Mouse (Mus musculus) hindbrain, embryonic 10.5 days (tissue): ENCODE data around the gene Pbxip1. TPM values are rescaled to one million over a fixed set of nuclear protein-coding genes. Genes with fewer than 3 reads are reported as not detected.
A peak's percentile ranks its signal among the peaks of the same experiment; 100 is the strongest.

Source experiments
- DNase-seq: peaks from one replicate; pipeline ENCODE4 v3.0.0-alpha.2; 2017; ENCODE audit warnings: low spot score
- H3K27ac ChIP-seq: fragments of 300-500 bp; sonication (generic); 2 replicates; pipeline ENCODE4 v1.5.1; 2016; ENCODE audit warnings: mild to moderate bottlenecking, moderate library complexity
- H3K27me3 ChIP-seq: fragments of 300-500 bp; sonication (generic); 2 replicates; pipeline ENCODE4 v1.6.1; 2016; ENCODE audit warnings: mild to moderate bottlenecking; ENCODE audit not compliant: poor library complexity, insufficient read depth, severe bottlenecking
- H3K36me3 ChIP-seq: fragments of 300-500 bp; sonication (generic); 2 replicates; pipeline ENCODE4 v1.6.1; 2016; ENCODE audit warnings: mild to moderate bottlenecking, moderate library complexity
- H3K4me1 ChIP-seq: fragments of 300-500 bp; sonication (generic); replicated peaks from 2 replicates; pipeline ENCODE4 v1.6.1; 2016; ENCODE audit warnings: mild to moderate bottlenecking
- H3K4me3 ChIP-seq: fragments of 300-500 bp; sonication (generic); 2 replicates; pipeline ENCODE4 v1.5.1; 2016; ENCODE audit warnings: mild to moderate bottlenecking, moderate library complexity
- H3K9me3 ChIP-seq: fragments of 300-500 bp; sonication (generic); 2 replicates; pipeline ENCODE4 v1.6.1; 2016; ENCODE audit warnings: mild to moderate bottlenecking, moderate library complexity
- WGBS: fragments of 180-500 bp; shearing (Covaris S2); methylation state at CpG from one replicate; pipeline ENCODE4 v1.1.7; 2016; 5-methylcytosine and 5-hydroxymethylcytosine counted together
- polyA plus RNA-seq: library from polyadenylated mRNA; unstranded; fragments of >200 nt; fragmentation: Nextera tagmentation; extraction: Ambion mirVana; gene quantifications from 2 replicates; pipeline ENCODE4 v1.2.1, GENCODE M21; 2016

The Pbxip1 gene
- polyA plus RNA-seq, 1 experiment from 2014 or later: 21.6 TPM

DNA sequence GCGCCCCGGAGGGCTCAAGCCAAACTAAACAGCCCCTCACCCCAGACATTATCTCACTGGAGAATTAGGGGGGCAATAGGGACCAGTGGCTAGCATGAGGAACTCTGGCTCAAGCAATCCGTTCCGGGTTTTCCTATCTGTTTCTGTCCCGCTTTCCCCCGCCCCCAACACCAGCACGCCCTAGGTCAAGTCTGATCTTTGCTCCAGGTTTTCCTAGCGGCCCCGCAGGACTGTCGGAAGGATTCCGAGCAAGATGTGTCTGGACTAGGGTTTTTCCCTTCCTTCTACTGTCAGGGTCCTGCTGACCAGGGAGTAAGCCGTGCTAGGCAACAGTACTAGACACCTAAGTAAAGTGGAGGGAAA lies 41.6 kb upstream of the Pbxip1 start:
- under 1% methylated on average over 12 of the region's 12 CpGs for WGBS
- DNase-seq: peak; percentile 90
- peak overlapping the region; percentile 77 for H3K4me3 ChIP-seq
- peak overlapping the region; percentile 90 for H3K27ac ChIP-seq
- no peaks in the 10 kb centered on the region for H3K9me3 ChIP-seq
- peaks cover 41% of the 10 kb centered on the region for H3K27me3 ChIP-seq
- H3K4me1 ChIP-seq: peaks cover 71% of the 10 kb centered on the region
- 0 out of 2 replicates have a peak, but pooled peaks cover 3% of the 10 kb centered on the region for H3K36me3 ChIP-seq

DNA sequence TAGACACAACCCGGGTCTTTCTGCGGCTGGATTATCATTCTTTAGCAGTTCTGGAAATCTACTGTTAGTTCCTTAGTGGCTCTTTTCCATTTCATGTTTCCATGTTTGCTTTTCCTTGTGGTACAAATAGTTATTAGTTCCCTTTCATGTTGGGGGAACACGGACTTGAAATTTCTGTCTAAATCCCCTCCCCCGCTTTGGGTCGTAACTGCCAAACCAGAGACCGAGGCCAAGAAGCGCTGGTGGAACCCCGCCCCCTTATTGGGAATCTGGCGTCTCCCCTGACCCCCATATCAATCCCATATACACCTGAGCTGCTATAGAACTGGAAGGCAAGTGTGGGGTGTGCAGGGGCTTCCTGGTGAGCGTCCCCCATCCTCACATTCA lies 41.1 kb upstream of the Pbxip1 start:
- H3K27me3 ChIP-seq: peaks cover 36% of the 10 kb centered on the region
- H3K36me3 ChIP-seq: 0 out of 2 replicates have a peak, but pooled peaks cover 7% of the 10 kb centered on the region
- WGBS: 2% methylated on average over 10 of the region's 10 CpGs
- peak overlapping the region; percentile 77 for H3K4me3 ChIP-seq
- H3K9me3 ChIP-seq: no peaks in the 10 kb centered on the region
- H3K4me1 ChIP-seq: peaks cover 66% of the 10 kb centered on the region
- no peak for DNase-seq
- peak overlapping the region; percentile 90 for H3K27ac ChIP-seq

DNA sequence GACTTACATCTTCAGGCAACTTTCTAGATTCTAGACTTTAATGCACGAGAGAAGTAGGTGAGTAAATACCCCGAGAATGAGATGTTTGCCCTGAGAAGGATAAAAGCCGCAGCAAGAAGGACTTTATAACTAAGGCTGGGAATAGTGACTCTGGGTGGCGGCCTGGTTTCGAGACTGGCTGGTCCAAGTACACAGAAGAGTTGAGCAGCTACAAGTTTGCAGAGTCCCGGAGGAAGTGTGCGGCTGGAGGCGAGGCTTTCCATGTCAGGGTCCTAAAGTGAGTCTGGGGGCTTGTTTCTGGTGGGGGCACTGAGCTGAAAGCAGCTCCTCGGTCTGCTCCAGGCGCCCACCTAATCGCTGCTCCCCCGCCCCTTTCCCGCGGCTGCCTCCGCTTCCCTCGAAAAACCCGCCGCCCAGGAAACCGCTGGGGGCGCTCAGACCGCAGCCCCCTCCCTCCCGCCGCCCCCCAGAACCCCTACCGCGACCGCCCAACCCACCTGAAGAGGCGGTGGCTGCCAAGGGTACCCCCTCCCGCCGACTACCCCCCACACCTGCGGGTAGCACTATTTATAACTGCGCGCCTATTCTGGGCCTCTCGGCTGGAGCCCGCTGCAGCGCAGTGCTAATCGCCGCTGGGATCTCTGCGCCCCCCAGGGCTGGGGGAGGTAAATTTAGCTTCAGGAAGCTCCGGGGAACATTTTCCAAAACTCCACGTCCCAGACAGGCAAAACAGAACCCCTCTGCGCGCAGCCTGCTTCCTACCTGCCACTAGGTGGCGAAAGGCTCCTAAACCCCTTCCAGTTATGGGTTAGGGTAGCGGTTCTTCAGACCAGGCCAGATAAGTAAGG lies 40.5 kb upstream of the Pbxip1 start:
- no peaks in the 10 kb centered on the region for H3K9me3 ChIP-seq
- H3K4me3 ChIP-seq: peak overlapping the region; percentile 77
- peak; percentile 78 for DNase-seq
- H3K36me3 ChIP-seq: peaks cover 10% of the 10 kb centered on the region; the same call in 1 of the 2 replicates
- peaks cover 59% of the 10 kb centered on the region for H3K4me1 ChIP-seq
- peak overlapping the region; percentile 82 for H3K27ac ChIP-seq
- H3K27me3 ChIP-seq: peaks cover 30% of the 10 kb centered on the region
- under 1% methylated on average over 44 of the region's 44 CpGs for WGBS

- WGBS: 2% methylated on average over 4 of the region's 4 CpGs
- no peaks in the 10 kb centered on the region for H3K9me3 ChIP-seq
- H3K36me3 ChIP-seq: peaks cover 16% of the 10 kb centered on the region; the same call in 1 of the 2 replicates
- H3K4me3 ChIP-seq: peak overlapping the region; percentile 77
- H3K27me3 ChIP-seq: peaks cover 25% of the 10 kb centered on the region
- peak overlapping the region; percentile 82 for H3K27ac ChIP-seq
- DNase-seq: no peak
- H3K4me1 ChIP-seq: peaks cover 53% of the 10 kb centered on the region
Observed at GRCm38 (mm10) chr3:89396654-89397005, 39.9 kb upstream of the Pbxip1 start.

- Histone ChIP-seq H3K27me3 (no peaks in the 10 kb centered on the region), H3K4me1 (peaks cover 6% of the 10 kb centered on the region), H3K4me3 (no peak overlapping the region), H3K27ac (no peak overlapping the region), H3K36me3 (peaks cover 56% of the 10 kb centered on the region), H3K9me3 (no peaks in the 10 kb centered on the region)
- no peak for DNase-seq
- 91% methylated on average over 7 of the region's 7 CpGs for whole genome bisulfite sequencing
Observed at GRCm38 (mm10) chr3:89401329-89401728, 35.2 kb upstream of the Pbxip1 start.

DNA sequence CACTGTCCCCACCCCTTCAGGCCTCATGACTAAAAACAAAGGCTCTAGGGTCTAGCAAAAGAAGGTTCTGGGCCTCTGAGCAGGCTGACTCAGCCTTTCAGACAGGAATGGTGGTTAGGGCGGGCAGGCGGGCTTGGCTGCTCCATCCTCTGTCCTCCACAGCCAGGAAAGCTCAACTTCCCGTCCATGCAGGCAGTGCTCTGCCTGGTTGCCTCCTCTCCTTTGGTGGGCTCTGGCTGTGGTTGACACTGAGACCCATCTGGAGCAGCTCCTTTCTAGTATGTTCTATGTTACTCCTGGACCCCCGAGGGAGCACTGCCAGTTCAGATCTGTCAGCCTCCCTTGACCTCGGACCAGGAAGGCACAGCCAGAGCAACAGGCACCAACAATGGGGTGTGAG lies 33.8 kb upstream of the Pbxip1 start, which contains the start of gene Lenep:
Lenep (minus strand) TSS at position 101 of the 400 bp plus-strand sequence.
- Histone ChIP-seq H3K9me3 (no peaks in the 10 kb centered on the region), H3K27me3 (no peaks in the 10 kb centered on the region), H3K27ac (no peak within 1 kb of the TSS), H3K4me1 (no peaks in the 10 kb centered on the region), H3K4me3 (no peak within 1 kb of the TSS), H3K36me3 (peaks cover 66% of the 10 kb centered on the region)
- WGBS: 68% methylated on average over 5 of the region's 5 CpGs
- no peak for DNase-seq

DNA sequence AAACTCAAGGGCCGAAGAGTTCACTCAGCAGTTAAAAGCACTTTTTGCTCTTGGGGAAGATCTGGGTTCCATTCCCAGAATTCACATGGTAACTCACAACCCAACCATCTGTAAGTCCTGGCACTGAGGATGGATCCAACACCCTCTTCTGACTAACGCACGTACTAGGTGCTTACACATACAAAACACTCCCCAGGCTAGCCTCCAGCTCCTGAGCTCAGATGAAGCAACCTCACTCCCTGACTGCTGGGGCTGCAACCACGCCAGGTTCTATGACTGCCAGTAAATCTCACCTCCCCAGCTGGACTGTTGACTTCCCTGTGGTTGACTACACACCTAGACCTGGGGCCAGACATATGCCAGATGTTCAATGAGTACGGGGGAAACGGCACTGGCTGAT lies 29.6 kb upstream of the Pbxip1 start:
- no peak for DNase-seq
- WGBS: 92% methylated on average over 6 of the region's 6 CpGs
- Histone ChIP-seq H3K9me3 (no peaks in the 10 kb centered on the region), H3K27me3 (no peaks in the 10 kb centered on the region), H3K4me1 (peaks cover 17% of the 10 kb centered on the region), H3K4me3 (no peak overlapping the region), H3K27ac (no peak overlapping the region), H3K36me3 (peaks cover 63% of the 10 kb centered on the region)

- no peak for DNase-seq
- Histone ChIP-seq H3K4me3 (no peak overlapping the region), H3K27ac (no peak overlapping the region), H3K9me3 (no peaks in the 10 kb centered on the region), H3K36me3 (peaks cover 55% of the 10 kb centered on the region), H3K4me1 (peaks cover 21% of the 10 kb centered on the region), H3K27me3 (no peaks in the 10 kb centered on the region)
- 58% methylated on average over 16 of the region's 16 CpGs for WGBS
Observed at GRCm38 (mm10) chr3:89408448-89408847, 28.1 kb upstream of the Pbxip1 start.

DNA sequence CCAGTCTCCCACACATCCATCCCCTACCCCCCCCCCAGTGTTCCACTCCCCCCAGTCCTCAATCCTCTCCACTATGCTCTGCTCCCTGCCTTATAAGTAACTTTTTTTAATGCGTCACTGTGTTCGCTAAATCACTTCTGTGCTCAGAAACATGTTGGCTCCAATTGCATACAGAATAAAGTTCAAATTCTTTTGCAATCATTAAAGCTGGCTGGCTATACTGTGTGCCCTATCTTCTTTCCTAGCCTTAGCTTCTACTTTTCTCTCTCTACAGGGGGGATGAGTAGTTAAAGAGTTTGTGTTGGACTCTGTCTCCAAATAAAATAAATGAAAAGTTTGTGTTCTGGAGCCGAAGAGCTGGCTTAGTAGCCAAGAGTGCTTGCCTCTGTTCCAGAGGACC lies 26.8 kb upstream of the Pbxip1 start:
- WGBS: 90% methylated on average over 3 of the region's 3 CpGs
- Histone ChIP-seq H3K4me1 (peaks cover 21% of the 10 kb centered on the region), H3K9me3 (no peaks in the 10 kb centered on the region), H3K4me3 (no peak overlapping the region), H3K27ac (no peak overlapping the region), H3K36me3 (peaks cover 57% of the 10 kb centered on the region), H3K27me3 (no peaks in the 10 kb centered on the region)
- DNase-seq: no peak

DNA sequence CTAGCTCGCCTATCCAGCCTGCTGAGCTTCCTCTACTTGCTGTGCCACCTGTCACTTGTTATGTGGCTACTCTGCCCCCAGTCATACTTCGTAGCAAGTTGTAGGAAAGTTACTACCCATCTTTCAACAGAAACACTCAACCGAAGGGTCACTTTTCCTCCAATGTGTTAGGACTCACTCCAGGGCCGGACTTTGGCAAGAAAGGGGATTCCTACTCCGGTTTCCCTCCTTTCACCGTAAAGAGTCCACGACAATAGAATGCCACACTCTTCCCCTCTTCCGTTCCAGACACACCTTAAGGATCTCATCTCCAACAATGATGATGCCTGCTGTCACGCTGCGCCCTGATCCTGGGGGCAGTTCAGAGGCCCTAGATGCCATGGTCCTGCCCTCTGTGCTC lies 25.6 kb upstream of the Pbxip1 start:
- Histone ChIP-seq H3K9me3 (no peaks in the 10 kb centered on the region), H3K4me1 (peaks cover 21% of the 10 kb centered on the region), H3K27ac (peak overlapping the region; percentile 83), H3K27me3 (no peaks in the 10 kb centered on the region), H3K4me3 (peak overlapping the region; percentile 66), H3K36me3 (peaks cover 57% of the 10 kb centered on the region)
- no peak for DNase-seq
- WGBS: 81% methylated on average over 10 of the region's 10 CpGs

DNA sequence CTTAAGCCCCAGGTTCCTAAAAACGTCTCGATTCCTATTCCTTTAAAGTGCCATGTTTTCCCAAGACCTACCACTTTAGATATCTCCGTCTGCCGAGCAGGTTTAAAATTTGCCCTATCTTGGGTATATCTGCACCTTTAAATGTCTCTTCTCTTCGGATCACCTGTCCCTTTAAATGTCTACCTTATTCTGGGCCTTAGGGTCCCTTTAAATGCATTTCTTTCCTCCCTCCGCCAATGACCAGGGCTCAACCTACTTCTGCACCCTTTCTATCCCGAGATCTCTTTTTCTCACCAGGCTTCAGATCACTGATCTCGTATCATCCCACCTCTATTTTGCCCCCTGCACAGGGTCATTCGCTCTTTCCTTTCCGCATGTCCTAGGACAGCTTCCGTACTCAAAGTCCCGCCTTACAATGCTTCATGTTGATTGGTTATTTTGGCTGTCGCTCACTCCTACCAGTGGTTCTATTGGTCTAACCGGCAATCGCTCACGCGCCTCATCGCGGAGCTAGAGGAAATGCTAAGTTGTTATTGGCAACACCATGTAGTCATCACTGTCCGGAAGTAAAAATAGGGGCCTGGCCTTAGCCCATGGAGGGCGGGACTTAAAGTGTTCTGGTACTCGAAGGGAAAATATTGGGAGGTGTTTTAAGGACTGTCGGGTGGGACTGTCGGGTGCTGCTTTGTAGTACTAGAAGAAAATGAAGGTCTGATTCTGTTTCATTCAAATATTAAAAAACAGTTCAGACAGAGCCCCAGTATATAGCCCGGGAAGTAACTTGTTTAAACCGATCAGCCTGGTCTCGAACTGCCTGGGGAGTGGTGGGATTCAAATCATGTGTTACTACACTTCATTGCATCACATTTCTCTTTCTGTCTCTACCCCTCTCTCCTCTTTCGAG lies 24.8 kb upstream of the Pbxip1 start, which contains the start of gene Flad1:
Flad1 (minus strand) TSS at position 381 of the 904 bp plus-strand sequence.
- peak within 1 kb of the TSS; percentile 66 for H3K4me3 ChIP-seq
- H3K27ac ChIP-seq: peak within 1 kb of the TSS; percentile 83
- H3K4me1 ChIP-seq: peaks cover 28% of the 10 kb centered on the region
- H3K27me3 ChIP-seq: no peaks in the 10 kb centered on the region
- WGBS: 6% methylated on average over 28 of the region's 28 CpGs
- DNase-seq: peak; percentile 97
- H3K9me3 ChIP-seq: no peaks in the 10 kb centered on the region
- H3K36me3 ChIP-seq: peaks cover 63% of the 10 kb centered on the region

- peaks cover 38% of the 10 kb centered on the region for H3K36me3 ChIP-seq
- H3K27me3 ChIP-seq: no peaks in the 10 kb centered on the region
- no peak overlapping the region for H3K27ac ChIP-seq
- H3K4me3 ChIP-seq: peak overlapping the region; percentile 70; the same call in 1 of the 2 replicates
- H3K4me1 ChIP-seq: peaks cover 38% of the 10 kb centered on the region
- no peaks in the 10 kb centered on the region for H3K9me3 ChIP-seq
- 96% methylated on average over 8 of the region's 8 CpGs for WGBS
- DNase-seq: no peak
Observed at GRCm38 (mm10) chr3:89416158-89416557, 20.3 kb upstream of the Pbxip1 start.
